ENCODE assay signal across 10 mouse cellular contexts in the genomic region with DNA sequence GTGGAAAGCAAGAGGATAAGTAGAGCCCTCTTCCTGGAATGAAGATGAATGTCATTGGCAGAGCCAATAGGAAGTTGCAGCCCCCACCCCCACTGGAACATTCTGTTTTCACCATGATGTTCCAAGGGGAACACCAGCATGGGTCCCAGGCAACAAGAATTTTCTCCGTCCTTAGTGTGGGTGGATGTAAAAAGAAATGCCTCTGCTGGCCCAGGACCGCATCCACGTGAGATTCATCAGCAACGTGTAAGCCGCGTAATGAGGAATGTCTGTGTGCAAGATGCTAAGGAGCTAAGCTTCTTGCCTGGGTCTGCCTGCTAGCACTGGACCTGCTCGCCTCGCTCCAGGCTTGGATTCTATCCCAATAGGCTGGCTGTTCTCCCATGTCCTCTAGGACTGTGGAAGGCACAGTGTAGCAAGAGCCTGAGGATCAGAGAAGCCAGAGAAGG. TPM values are rescaled to one million over a fixed set of nuclear protein-coding genes. Genes with fewer than 3 reads are reported as not detected.
DNase-seq lines count a peak whose midpoint lies in the region; ATAC-seq lines count a peak whose summit lies in the region.
"Had no signal": no experiment of that assay in that cellular context is flagged by ENCODE, and none has a peak within 500 bp of the region (broad histone marks: within the 10 kb centered on the region; RNA-seq: fewer than 3 reads in every experiment).

TSS of gene Gm10309 (minus strand) at position 50 of the 449 bp plus-strand sequence.

- H3K4me3 ChIP-seq in heart, embryonic 12.5 days: no peak within 1 kb of the TSS
- H3K4me3 ChIP-seq in lung, embryonic 16.5 days (ENCODE audit: low read length): no peak within 1 kb of the TSS
- H3K4me3 ChIP-seq in liver, embryonic 11.5 days (ENCODE audit: low read depth, low read length): no peak within 1 kb of the TSS
- H3K4me3 ChIP-seq: heart, embryonic 13.5 days; liver, embryonic 15.5 days had no signal

- H3K9me3 ChIP-seq in heart, embryonic 12.5 days (replicated peaks): no peaks in the 10 kb centered on the region
- H3K9me3 ChIP-seq in lung, embryonic 16.5 days (ENCODE audit: control insufficient read depth, low read length): no peaks in the 10 kb centered on the region
- H3K9me3 ChIP-seq in liver, embryonic 11.5 days (ENCODE audit: control insufficient read depth, low read length): no peaks in the 10 kb centered on the region
- H3K9me3 ChIP-seq: heart, embryonic 13.5 days; liver, embryonic 15.5 days had no signal

- intact Hi-C loops in gastrocnemius, postnatal 36 days (cut with DNase I): no loop called here

- H3K27me3 ChIP-seq in heart, embryonic 12.5 days (replicated peaks): no peaks in the 10 kb centered on the region
- H3K27me3 ChIP-seq in lung, embryonic 16.5 days (ENCODE audit: control insufficient read depth, insufficient read depth, low read depth, low read length): no peaks in the 10 kb centered on the region
- H3K27me3 ChIP-seq in liver, embryonic 11.5 days (replicated peaks; ENCODE audit: control insufficient read depth, insufficient read depth, low read length): no peaks in the 10 kb centered on the region
- H3K27me3 ChIP-seq: heart, embryonic 13.5 days; liver, embryonic 15.5 days had no signal

- 86% methylated on average over 8 of the region's 8 CpGs for WGBS in heart, embryonic 12.5 days
- WGBS in lung, embryonic 16.5 days: 75% methylated on average over 8 of the region's 8 CpGs
- 91% methylated on average over 8 of the region's 8 CpGs for WGBS in liver, embryonic 11.5 days

- no peak within 1 kb of the TSS for H3K9ac ChIP-seq in heart, embryonic 12.5 days
- H3K9ac ChIP-seq in lung, embryonic 16.5 days (ENCODE audit: low read length): no peak within 1 kb of the TSS
- no peak within 1 kb of the TSS for H3K9ac ChIP-seq in liver, embryonic 11.5 days (ENCODE audit: low read depth, low read length)
- H3K9ac ChIP-seq: heart, embryonic 13.5 days; liver, embryonic 15.5 days had no signal

- H3K4me1 ChIP-seq in heart, embryonic 12.5 days (replicated peaks): peaks cover 26% of the 10 kb centered on the region
- peaks cover 12% of the 10 kb centered on the region for H3K4me1 ChIP-seq in lung, embryonic 16.5 days (replicated peaks; ENCODE audit: control insufficient read depth, insufficient read depth, low read length)
- no peaks in the 10 kb centered on the region for H3K4me1 ChIP-seq in liver, embryonic 11.5 days (replicated peaks; ENCODE audit: control insufficient read depth, insufficient read depth, low read length)

- DNase-seq in heart, adult 11 months: peak; percentile 98
- peak; percentile 25 for DNase-seq in adrenal gland, postnatal 25 days
- DNase-seq in gastrocnemius, postnatal 36 days: peak; percentile 55 to 81
- no peak for DNase-seq in yolk sac, embryonic 10.5 days (ENCODE audit: low spot score)
- DNase-seq in liver, embryonic 11.5 days (ENCODE audit: low spot score): no peak
- DNase-seq in MN1 (ENCODE audit: low spot score): no peak

- ATAC-seq in heart, embryonic 12.5 days (ENCODE audit: insufficient number of reproducible peaks, low FRiP score): no peak
- ATAC-seq in lung, embryonic 16.5 days (ENCODE audit: low read depth): peak; percentile 31
- no peak for ATAC-seq in liver, embryonic 11.5 days (replicated peaks; ENCODE audit: low FRiP score)

- no peak within 1 kb of the TSS for H3K4me2 ChIP-seq in heart, embryonic 12.5 days
- no peak within 1 kb of the TSS for H3K4me2 ChIP-seq in lung, embryonic 16.5 days (ENCODE audit: low read depth, low read length)
- H3K4me2 ChIP-seq in liver, embryonic 11.5 days: no peak within 1 kb of the TSS
- H3K4me2 ChIP-seq: liver, embryonic 15.5 days had no signal

- no peak within 1 kb of the TSS for H3K27ac ChIP-seq in heart, embryonic 12.5 days (ENCODE audit: poor library complexity, severe bottlenecking)
- H3K27ac ChIP-seq in lung, embryonic 16.5 days (ENCODE audit: low read length): 0 out of 2 replicates have a peak within 1 kb of the TSS, but pooled peaks have one; percentile 8
- no peak within 1 kb of the TSS for H3K27ac ChIP-seq in liver, embryonic 11.5 days (ENCODE audit: low read depth, low read length)
- H3K27ac ChIP-seq: liver, embryonic 15.5 days had no signal

- peaks cover 13% of the 10 kb centered on the region for H3K36me3 ChIP-seq in heart, embryonic 12.5 days
- H3K36me3 ChIP-seq in lung, embryonic 16.5 days (ENCODE audit: control insufficient read depth, insufficient read depth, low read length): no peaks in the 10 kb centered on the region
- H3K36me3 ChIP-seq in liver, embryonic 11.5 days (ENCODE audit: control insufficient read depth, insufficient read depth, low read length): no peaks in the 10 kb centered on the region
- H3K36me3 ChIP-seq: liver, embryonic 15.5 days had no signal

RNA-seq across cellular contexts. Expression of gene Gm10309, which starts in this region (rescaled TPM):
- polyA plus RNA-seq in heart, embryonic 12.5 days (2016; fragmentation: Nextera tagmentation; extraction: Ambion mirVana): 0.38 and 0.40 TPM in 2 replicates
- not detected in 2 replicates for total RNA-seq in adrenal gland, postnatal 25 days (2021)
- total RNA-seq in gastrocnemius, postnatal 36 days (2021): not detected
- 0.54 and 0.55 TPM in 2 replicates for polyA plus RNA-seq in lung, embryonic 16.5 days (2015; fragmentation: Nextera tagmentation; extraction: Ambion mirVana)
- polyA plus RNA-seq in liver, embryonic 11.5 days (2014; fragmentation: Nextera tagmentation; extraction: Ambion mirVana): 0.09 and 0.11 TPM in 2 replicates
- polyA plus RNA-seq: liver, embryonic 15.5 days had no signal

Comparison
In these comparisons a context has a peak if more than half of its experiments do, and no peak if none do; other contexts are left out.
1. Peak in DNase-seq in adrenal gland, postnatal 25 days; RNA of the gene not detected or under 1 TPM.
2. Peak in DNase-seq in gastrocnemius, postnatal 36 days; RNA of the gene not detected or under 1 TPM.
3. Peak in ATAC-seq and H3K27ac ChIP-seq in lung, embryonic 16.5 days; RNA of the gene not detected or under 1 TPM.